In genomic region chr1:57906312-57906711, GRCm38 (mm10) we compare ENCODE assay signal across 15 mouse cellular contexts.
DNase-seq lines count a peak whose midpoint lies in the region; ATAC-seq lines count a peak whose summit lies in the region.
"Had no signal": no experiment of that assay in that cellular context is flagged by ENCODE, and none has a peak within 500 bp of the region (broad histone marks: within the 10 kb centered on the region; RNA-seq: fewer than 3 reads in every experiment).

No protein-coding gene starts in this region.

- H3K27me3 ChIP-seq in kidney, embryonic 14.5 days (ENCODE audit: control insufficient read depth, insufficient read depth, low read length): no peaks in the 10 kb centered on the region
- no peaks in the 10 kb centered on the region for H3K27me3 ChIP-seq in embryonic facial prominence, embryonic 14.5 days (replicated peaks; ENCODE audit: control insufficient read depth, insufficient read depth, low read length)
- H3K27me3 ChIP-seq in limb, embryonic 13.5 days: no peaks in the 10 kb centered on the region

- H3K4me1 ChIP-seq in kidney, embryonic 14.5 days (ENCODE audit: control insufficient read depth, insufficient read depth, low read length): no peaks in the 10 kb centered on the region
- peaks cover 18% of the 10 kb centered on the region; the same call in 1 of the 2 replicates for H3K4me1 ChIP-seq in embryonic facial prominence, embryonic 14.5 days (ENCODE audit: control insufficient read depth, insufficient read depth, low read length)
- H3K4me1 ChIP-seq in limb, embryonic 13.5 days: peaks cover 27% of the 10 kb centered on the region

- H3K4me2 ChIP-seq in kidney, embryonic 14.5 days (replicated peaks; ENCODE audit: low read depth, low read length): no peak overlapping the region
- H3K4me2 ChIP-seq in embryonic facial prominence, embryonic 14.5 days (ENCODE audit: low read depth, low read length): no peak overlapping the region
- no peak overlapping the region for H3K4me2 ChIP-seq in limb, embryonic 13.5 days (replicated peaks)

- H3K4me3 ChIP-seq in kidney, embryonic 14.5 days (ENCODE audit: low read length): no peak overlapping the region
- no peak overlapping the region for H3K4me3 ChIP-seq in embryonic facial prominence, embryonic 14.5 days (ENCODE audit: low read depth, low read length)
- no peak overlapping the region for H3K4me3 ChIP-seq in limb, embryonic 13.5 days
- H3K4me3 ChIP-seq: layer of hippocampus, adult 2 months had no signal

- no peak overlapping the region for H3K9ac ChIP-seq in kidney, embryonic 14.5 days (ENCODE audit: low read depth, low read length)
- no peak overlapping the region for H3K9ac ChIP-seq in embryonic facial prominence, embryonic 14.5 days (ENCODE audit: low read depth, low read length)
- no peak overlapping the region for H3K9ac ChIP-seq in limb, embryonic 13.5 days

- no peak for DNase-seq in kidney, postnatal 36 days
- peak; percentile 41 for DNase-seq in NIH3T3 (ENCODE audit: low read depth)
- peak; percentile 84 for DNase-seq in embryonic facial prominence, embryonic 14.5 days (ENCODE audit: low spot score)
- no peak for DNase-seq in cerebellum, postnatal 10 days
- no peak for DNase-seq in cerebellum, postnatal 14 days
- DNase-seq: adrenal gland, postnatal 10 days; cerebellum, postnatal 25 days; heart, postnatal 14 days; right cerebral cortex, adult 18-20 months; thymus, adult 18-20 months had no signal

- 0 out of 2 replicates have a peak overlapping the region, but pooled peaks have one; percentile 6 for H3K27ac ChIP-seq in kidney, embryonic 14.5 days (ENCODE audit: low read depth, low read length)
- H3K27ac ChIP-seq in embryonic facial prominence, embryonic 14.5 days (replicated peaks; ENCODE audit: low read depth, low read length): peak overlapping the region; percentile 53
- peak overlapping the region; percentile 56 for H3K27ac ChIP-seq in limb, embryonic 13.5 days
- H3K27ac ChIP-seq: layer of hippocampus, adult 2 months had no signal

- no peaks in the 10 kb centered on the region for H3K9me3 ChIP-seq in kidney, embryonic 14.5 days (ENCODE audit: control insufficient read depth, low read length)
- H3K9me3 ChIP-seq in embryonic facial prominence, embryonic 14.5 days (ENCODE audit: control insufficient read depth, low read length): no peaks in the 10 kb centered on the region
- no peaks in the 10 kb centered on the region for H3K9me3 ChIP-seq in limb, embryonic 13.5 days
- H3K9me3 ChIP-seq: G1E had no signal

- peak; percentile 20; the same call in 1 of the 2 replicates for ATAC-seq in kidney, embryonic 14.5 days (ENCODE audit: low FRiP score, low TSS enrichment)
- ATAC-seq in embryonic facial prominence, embryonic 14.5 days (ENCODE audit: low read depth): peak; percentile 73
- ATAC-seq in limb, embryonic 13.5 days (ENCODE audit: low FRiP score, low read depth): peak; percentile 77
- ATAC-seq: hindbrain, embryonic 16.5 days had no signal

- no peaks in the 10 kb centered on the region for H3K36me3 ChIP-seq in kidney, embryonic 14.5 days (ENCODE audit: control insufficient read depth, insufficient read depth, low read length)
- peaks cover 66% of the 10 kb centered on the region for H3K36me3 ChIP-seq in embryonic facial prominence, embryonic 14.5 days (ENCODE audit: control insufficient read depth, insufficient read depth, low read length)
- peaks cover 67% of the 10 kb centered on the region for H3K36me3 ChIP-seq in limb, embryonic 13.5 days
- H3K36me3 ChIP-seq: G1E had no signal

Comparison
In these comparisons a context has a peak if more than half of its experiments do, and no peak if none do; other contexts are left out.
1. ATAC-seq: peak in every context shown above with its lines; median percentile 77 in limb, embryonic 13.5 days; 73 in embryonic facial prominence, embryonic 14.5 days; 20 in kidney, embryonic 14.5 days.
2. H3K27ac ChIP-seq: peak in every context shown above with its lines; median percentile 56 in limb, embryonic 13.5 days; 53 in embryonic facial prominence, embryonic 14.5 days; 6 in kidney, embryonic 14.5 days.
3. DNase-seq: peak in NIH3T3 (single experiment) and embryonic facial prominence, embryonic 14.5 days (single experiment); none in kidney, postnatal 36 days (0 of 2), cerebellum, postnatal 10 days (0 of 2) and cerebellum, postnatal 14 days (0 of 2).